Mouse (Mus musculus) embryo, embryonic 9.5 days (tissue): ENCODE results near the gene Cxadr.
"Not testable (repeated sequence)": the region's sequence is repeated elsewhere in the genome, so short reads cannot be mapped to it uniquely, and the experiment has no call there.

Experiments
- DNase-seq: peaks from one replicate; pipeline ENCODE4 v3.0.0-alpha.2; 2017; ENCODE audit errors: extremely low spot score

The Cxadr gene

DNA sequence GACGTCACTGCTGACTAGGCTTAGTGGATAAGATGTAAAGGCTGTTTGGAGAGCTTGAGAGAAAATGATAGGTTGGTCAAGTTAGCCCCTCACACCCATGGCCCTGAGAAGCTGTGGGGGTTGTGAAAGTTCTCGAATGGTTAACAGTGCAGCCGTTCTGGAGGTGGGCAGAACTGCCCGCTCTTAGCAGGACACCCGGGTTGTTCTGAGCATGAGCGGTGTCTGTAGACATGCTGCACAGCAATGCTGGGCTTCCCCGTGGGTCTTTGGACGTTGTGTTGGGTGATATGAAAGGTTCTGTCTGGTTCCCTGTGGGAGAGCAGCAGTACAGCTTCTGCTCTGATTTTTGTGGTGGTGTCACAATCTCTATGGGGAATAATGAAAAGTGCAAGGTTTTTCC, 5.3 kb downstream of the Cxadr start:
- no peak for DNase-seq

DNA sequence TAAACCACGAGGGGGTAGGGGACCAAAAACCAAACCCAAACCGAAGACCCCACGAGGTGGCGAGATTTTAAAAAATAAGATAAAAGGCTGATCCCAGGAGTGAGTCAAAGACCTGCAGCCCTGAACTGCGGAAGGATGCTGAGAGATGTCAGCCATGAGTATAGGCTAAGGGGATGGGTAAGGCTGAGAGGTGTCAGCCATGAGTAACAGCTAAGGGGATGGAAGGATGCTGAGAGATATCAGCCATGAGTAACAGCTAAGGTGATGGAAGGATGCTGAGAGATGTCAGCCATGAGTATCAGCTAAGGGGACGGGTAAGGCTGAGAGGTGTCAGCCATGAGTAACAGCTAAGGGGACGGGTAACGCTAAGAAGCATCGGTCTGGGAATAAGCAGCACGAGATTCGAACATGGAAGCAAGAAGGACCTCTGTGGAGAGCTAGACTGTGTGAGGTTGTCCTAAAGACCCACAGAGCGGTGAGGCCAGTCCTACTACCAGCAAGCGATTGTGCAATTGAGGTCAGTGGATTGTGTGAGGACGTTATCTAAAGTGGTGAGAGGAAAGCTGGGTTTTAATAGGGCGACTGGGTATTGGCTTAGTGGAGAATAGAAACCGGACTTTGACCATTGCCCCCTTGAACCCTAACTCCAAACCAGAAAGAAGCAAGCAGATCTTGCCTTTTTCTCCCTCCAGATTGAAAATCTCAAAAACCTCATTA, 6.3 kb downstream of the Cxadr start:
- DNase-seq, result no peak

DNA sequence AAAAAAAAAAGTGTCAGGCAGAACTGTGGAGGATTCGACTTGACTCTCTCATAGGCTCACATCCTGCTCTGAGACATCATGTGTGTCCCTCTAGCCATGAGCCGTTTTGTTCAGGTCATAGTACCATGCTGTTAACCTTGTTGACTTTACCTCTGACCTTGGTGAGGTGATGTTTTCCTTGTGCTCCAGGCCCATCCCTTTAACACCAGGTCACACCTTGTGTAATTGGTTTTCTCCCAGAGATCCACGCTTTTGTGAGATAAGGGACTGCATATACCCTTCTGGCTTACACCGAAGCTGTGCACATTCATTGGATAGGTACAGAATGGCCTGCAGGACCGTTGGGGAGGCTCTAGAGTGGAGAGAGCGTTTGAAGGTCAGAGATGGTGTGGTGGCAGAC, 8.0 kb downstream of the Cxadr start:
- DNase-seq, result no peak

DNA sequence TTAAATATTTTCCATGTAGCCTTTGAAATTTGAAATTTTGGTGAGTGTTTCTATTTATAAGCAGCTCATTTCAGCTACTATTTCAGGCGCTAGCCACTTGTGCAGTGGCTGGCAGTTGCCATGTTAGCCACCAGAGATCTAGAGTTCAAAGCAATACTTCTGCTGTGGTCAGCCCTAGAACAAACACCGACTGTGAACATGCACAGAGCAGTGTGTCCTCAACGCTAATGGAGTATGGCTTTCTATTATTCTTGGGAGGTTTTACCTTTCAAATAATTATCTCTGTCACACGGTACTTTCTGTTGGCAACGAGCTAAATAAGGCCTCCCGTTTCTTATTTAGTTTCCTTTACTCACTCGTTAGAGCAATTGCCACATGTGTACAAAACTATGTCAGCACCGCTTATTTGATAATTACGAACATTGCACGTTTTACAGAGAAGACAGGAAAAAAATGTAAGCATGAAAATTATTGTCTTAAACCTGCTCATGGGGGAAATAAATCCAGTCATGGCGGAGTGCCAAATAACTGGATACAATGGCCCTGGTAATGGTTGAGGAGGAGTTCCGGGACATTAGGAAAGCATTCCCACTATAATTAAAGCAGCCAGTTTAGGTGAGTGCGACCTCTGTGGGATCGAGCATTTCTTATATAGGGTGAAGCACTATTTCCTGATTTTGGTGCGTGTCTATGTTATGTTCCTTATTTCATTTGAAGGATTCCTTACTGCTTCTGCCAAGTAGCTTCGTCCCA, 12.0 kb downstream of the Cxadr start:
- no peak for DNase-seq

DNA sequence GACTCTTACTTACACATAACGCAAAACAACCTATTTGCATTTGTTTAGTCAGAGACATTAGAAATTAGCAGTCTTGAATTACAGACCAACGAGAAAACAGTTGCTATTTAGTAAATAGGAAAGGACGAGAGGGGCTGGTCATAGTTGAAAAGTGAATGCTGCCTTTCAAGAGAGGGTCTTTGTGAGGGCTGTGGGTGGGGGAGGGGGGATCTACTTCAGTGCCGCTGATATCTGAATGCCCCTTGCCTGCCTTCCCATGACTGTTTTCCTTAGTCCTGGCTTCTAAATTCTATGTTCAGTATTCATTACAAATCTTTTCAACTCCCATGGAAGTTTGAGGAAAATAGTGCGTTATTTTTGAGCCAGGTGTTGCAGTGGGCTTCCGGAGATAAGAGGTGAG, 12.7 kb downstream of the Cxadr start:
- no peak for DNase-seq

DNA sequence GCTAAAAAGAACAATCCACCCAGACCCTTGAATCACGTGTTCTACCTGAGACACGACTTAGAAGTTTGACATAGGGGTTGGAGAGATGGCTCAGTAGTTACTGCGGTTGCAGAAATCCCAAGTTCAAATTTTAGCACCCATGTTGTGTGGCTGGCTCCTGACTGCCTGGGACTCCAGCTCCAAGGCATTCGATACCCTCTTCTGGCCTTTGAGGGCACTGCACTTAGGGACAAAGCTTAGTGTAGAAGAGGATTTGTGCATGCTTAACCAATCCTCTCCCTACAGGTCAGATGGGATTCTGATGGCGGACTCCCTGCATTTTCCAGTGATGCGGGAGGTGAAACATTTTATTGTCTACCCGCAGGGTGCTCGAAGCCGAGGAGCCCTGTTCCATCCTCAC, 15.6 kb downstream of the Cxadr start:
- DNase-seq, result no peak

DNA sequence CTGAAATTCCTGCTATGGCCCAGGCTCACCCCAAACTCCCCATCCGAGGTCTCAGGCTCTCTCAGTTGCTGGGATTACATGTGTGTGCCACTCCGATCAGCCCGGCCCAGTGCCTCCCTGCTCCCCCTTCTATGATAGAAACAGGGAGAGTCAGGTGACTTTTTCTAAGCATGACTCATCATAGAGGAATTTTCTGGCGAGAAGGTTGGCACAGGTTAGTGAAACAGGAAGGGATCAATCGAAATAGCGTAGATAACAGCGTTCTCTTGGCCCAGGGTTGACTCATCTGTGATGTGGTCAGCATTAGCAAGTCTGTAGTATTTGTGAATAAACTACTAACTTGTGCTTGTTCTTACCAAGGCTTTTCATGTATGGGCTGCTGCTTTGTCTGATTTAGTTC, 16.7 kb downstream of the Cxadr start:
- no peak for DNase-seq

DNA sequence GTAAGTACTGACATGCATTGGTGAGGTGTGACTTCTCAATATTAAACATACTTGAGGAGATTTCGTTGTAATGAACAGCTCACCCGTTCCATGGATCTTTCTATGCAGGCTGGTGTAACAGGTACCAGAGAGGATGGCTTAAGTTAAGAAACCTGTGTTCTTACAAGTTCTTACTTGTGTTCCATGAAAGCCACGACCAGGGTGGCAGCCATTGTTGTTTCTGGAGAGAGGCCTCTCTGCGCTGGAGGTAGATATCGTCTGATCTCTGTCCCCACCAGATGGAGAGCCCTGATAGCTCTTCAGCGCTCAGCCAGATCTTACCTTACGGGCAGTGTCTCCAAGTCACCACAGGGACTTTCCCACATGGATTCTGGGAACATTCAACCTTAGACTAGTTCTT, 18.4 kb downstream of the Cxadr start:
- no peak for DNase-seq

DNA sequence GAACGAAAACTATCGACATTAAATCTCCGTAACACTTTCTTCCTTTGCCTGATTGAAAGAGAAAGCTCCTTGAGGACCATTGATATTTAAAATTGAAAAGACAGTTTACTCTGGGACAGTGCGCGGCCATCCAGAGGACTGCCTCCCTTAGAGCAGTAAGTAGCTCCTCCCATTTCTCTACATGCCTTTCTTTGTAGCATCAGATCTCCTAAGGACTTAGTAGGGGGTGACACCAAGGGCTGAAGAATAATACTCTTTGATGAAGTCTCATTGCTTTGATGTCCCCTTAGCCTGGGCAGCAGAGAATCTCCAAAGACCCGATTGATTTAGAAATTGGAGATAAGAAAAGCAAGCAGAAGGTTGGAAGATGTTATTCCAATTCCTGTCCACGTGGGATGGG, 20.3 kb downstream of the Cxadr start:
- peak; percentile 29 for DNase-seq

DNA sequence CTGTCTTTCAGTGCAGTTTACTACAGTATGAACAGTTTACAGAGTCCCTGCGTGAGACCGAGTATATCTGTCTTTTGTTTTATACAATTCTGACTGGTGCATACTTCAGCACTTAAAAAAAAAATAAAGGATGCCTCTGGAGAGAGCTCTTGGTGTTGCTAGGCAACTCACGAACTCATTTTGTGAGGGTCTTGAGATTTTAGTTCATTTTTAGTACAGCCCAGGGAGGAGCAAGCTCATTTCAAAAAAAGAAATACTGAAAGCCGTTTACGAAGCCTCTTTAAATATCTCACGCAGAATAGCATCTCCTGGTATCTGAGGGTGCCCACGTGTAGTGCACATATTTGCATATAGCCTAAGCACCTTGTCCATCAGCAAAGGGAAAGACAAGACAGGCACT, 20.9 kb downstream of the Cxadr start:
- no peak for DNase-seq

DNA sequence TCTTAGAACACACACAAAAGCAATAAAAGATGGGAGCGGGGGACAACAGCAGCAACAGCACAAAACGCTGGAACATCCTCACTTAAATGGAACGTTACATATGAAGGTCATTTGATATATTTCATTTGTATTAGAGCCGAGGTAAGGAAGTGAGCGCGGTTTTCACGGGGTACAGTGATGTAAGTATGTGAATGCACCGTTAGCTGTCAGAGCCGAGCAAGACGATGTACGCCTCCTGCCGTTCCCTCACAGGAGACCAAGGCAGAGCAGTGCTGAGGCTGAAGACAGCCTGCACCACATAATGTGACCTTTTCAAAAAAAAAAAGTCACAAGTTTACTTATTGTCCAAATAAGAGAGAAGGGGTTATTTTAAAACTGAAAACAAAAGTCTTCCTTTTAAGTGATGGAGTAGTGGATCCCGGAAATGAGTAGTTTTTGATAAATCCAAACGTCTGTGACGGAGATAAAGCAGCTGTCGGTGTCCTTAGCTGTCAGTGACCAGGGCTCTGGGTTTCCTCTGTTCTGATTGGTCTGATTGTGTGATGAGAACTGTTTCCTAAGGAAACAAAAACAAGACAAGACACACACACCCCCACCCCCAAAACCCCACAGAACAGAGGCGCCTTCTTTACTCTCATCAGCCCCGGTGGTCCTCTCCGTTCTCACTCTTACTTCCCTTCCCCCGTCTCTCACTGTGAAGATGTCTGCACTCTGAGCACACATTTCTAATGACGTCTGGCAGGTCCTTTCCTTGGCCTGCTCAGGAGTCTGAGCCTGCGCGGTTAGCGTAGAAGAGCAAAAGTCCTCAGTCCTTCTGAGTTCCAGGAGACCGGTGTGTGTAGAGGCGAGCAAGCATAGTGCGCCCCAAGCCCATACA, 24.9 kb downstream of the Cxadr start:
- no peak for DNase-seq

DNA sequence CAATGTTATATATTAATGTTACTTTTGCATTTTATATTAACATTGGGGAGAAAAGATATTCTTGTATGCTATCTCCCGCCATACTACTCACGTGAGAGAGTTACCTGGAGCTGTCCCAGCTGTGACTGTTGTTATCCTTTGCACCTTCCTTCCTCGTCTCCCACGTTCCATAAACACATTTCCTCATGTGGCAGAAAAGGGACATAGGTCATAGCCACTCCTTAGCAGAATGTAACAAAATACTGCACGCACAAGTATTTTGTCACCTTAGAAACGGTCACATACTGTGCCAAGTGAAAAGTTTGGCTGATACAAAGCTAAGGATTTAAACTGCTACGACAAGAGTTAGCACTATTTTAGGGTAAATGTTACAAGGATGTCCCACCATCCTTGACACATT, 26.3 kb downstream of the Cxadr start:
- no peak for DNase-seq

DNA sequence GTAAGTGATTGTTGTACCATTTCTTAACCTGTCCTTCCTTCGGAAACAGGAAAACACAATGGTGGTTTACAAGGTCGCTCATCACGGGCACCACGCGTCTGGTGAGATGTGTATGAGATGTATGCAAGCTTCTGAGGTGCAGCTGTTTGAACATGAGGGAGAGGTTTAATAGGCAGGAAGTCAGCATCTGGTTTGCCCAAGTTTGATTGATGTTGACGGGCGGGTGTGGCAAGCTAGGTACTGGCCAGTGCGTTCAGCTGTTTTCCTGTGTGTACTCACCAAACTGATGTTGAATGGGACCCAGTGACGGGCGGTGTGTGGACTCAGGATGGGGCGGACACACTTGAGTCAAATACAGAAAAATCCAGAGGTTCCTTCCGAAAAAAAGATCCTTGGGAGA, 26.7 kb downstream of the Cxadr start:
- no peak for DNase-seq

DNA sequence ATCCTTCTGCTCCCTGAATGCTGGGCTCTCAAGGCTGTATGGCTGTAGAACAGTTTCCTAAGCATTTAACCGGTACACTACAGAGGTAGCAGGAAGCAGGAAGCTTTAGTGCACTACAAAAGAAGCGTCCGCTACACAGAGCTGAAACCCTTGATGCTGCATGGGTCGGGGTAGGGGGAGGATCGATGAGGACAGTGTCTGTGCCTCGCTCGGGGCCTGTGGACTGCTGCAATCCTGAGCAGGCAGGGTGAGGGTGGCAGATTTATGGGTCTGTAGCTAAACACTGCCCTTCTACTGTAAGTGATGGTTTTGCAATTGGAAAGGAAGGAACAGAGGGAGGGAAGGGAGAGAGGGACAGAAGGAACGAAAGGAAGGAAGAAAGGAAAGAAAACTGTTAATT, 35.9 kb downstream of the Cxadr start:
- no peak for DNase-seq

DNA sequence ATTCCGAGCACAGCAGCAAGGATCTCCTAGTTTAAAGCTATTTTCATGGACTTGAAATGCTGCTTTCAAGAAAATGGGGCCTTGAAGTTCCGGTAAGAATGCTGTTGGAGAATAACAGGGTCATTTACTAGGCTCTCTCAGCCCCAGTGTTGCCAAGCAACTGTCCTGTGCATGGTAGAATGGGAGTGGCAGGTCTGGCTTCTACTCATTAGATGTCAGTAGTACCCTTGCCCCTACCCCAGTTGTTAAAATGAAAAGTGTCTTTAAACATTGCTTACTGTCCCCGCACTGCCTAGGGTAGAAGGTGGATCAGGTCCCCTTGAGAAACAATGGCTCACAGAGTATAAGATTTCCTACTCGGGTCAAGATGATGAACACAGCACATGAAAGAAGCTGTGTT, 40.1 kb downstream of the Cxadr start:
- DNase-seq, result no peak

DNA sequence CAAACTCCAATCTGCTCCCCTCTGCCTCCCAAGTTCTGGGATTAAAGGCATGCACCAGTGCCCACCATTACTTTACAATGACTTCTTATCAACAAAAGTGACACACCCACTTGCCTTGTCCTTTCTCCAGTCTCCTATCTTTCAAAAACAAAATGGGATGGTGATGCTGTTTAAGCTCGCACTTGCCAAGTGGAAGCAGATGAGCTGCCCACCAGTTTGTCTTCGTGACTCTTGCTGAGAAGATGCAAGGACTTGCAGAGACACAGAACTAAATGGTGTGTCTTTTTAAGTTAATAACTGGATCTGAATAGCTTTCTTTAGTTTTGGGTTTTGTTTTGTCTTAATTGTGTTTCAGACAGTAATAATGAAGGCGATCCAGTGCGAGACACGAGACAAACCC, 41.5 kb downstream of the Cxadr start:
- DNase-seq, result no peak

DNA sequence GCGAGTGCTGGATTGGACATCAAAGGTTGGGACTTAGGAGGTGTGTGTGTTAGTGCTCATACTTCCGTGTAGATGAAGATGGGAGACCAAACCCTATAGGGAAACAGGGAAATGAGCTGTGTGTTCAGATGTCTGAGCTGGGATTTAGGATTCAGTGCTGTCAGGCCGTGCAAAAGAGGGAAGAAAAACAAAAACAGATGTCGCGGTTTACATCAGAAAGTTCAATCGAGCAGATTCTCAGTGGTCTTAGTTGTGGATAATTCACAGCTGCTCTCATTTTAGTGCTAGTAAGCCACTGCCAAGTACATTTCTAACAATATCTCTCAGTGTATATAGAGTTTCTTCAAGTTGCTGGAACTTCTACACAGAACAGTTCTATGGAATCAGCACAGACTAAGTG, 42.5 kb downstream of the Cxadr start:
- DNase-seq, result no peak

DNA sequence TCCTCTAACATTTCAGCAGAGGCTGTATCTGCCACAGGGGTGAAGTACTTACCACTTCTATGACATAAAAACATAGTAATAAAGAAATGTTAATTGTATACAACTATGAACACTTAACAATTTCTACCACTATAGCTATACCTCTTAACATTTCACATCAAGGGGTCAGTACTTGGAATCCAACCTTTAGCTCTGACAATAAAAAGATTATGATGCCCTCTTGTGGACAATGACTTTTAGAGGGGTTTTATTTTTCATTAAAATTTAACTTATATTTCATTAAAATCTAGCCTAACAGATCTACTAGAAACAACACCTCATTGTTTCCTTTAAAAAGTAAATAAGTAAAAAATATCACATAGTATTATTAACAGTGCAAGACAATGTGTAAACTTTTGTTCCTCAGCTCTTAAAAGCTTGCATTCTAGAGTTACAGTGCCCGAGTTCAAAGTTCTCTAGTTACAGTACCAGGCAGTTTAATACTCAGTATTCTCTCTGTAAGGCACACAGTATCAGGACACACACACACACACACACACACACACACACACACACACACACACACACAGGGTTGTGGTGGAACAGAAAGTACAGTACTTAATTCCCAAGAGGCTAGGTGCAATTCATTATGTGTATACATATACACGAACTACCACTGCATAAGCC, 45.5 kb downstream of the Cxadr start:
- no peak for DNase-seq

DNA sequence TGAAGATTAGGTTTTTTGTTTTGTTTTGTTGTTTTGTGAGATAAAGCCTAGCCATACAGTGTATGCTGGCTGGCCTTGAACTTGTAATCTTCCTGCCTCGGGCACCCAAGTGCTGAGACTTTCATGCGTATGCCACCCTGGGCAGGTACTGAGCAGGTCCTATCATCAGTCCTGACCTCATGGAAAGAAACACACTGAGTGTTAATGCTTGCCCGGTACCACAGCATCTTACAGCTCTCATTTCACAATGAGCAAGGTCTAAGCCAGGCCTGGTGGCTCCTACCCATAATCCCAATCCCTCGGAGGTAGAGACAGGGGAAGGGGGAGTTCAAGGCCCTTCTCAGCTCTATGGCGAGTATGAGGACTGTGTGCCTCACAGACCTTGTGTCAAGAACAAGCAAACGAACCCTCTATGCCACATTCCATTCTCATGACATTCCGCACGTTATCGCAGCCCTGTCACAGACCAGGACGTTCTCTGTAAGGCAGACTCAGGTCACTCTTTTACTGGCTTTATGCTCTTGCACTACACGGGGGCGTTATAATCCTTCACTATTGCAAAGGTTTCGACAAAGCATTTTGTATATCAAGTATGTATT, 46.1 kb downstream of the Cxadr start:
- no peak for DNase-seq

DNA sequence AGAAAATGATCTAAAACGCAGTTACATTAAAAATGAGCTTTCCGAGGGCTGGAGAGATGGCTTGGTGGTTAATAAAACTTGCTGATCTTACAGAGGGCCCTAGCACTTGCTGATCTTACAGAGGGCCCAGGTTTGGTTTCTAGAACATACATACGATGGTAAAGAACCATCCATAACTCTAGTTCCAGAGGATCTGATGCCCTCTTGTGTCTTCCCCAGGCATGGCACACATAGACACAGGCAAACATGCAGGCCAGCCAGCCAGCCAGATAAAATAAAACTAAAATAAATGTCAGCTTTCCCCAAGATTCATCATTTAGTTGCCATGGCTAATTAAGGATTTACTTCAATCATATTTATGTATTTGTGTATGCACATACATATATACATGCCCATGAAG, 56.5 kb downstream of the Cxadr start:
- no peak for DNase-seq

DNA sequence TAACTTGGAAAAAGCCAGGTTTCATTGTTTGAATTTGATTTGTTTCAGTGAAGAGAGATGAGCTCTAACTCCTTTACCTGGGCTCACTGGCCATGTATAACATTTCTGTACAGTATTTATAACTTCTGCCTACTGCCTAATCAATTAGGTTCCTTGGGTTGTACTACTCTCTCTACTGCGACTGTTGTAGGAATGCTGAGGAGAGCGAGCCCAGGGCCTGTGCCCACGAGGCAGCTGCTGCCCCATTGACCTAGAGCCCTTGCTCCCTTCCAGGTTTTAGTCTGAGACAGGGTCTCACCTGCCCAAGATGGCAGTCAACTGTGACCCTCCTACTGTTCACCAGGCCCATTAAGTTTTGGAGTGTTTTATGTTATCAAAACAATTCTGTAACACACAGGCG, 60.2 kb downstream of the Cxadr start:
- DNase-seq, result no peak

DNA sequence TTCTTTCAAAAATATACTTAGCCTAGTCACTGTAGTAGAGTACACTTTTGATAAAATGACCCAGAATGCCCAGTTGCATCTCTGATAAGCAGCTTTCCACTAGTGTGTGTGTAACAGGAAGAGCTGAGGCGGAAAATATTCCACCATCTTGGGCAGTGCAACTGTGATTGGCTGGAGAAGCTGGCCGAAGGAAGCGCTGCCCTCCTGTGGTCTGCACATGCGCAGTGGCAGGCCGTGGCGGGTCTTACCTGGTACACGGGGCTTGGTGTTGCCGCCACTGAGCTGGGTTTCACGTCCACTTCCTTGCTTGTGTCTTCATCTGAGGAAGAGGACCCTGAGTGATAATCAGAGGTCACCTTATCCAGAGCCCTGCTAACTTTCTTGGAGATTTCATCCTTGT, 63.3 kb downstream of the Cxadr start:
- DNase-seq, result not testable (repeated sequence)
